Mouse (Mus musculus) forebrain, embryonic 12.5 days (tissue): ENCODE measurements around the gene Xpo5. TPM values are rescaled to one million over a fixed set of nuclear protein-coding genes. Genes with fewer than 3 reads are reported as not detected.

ENCODE experiments used
- ATAC-seq: fragments of 200-750 bp; cut with Nextera tagmentation; 2 replicates; pipeline ENCODE4 v1.8.0; 2017; ENCODE audit warnings: moderate TSS enrichment; ENCODE audit not compliant: low FRiP score
- H3K27ac ChIP-seq: fragments of 300-500 bp; sonication (generic); 2 replicates; pipeline ENCODE4 v1.5.1; 2016; ENCODE audit warnings: mild to moderate bottlenecking
- H3K27me3 ChIP-seq: fragments of 300-500 bp; sonication (generic); 2 replicates; pipeline ENCODE4 v1.6.1; 2016; ENCODE audit warnings: mild to moderate bottlenecking
- H3K36me3 ChIP-seq: fragments of 300-500 bp; sonication (generic); replicated peaks from 2 replicates; pipeline ENCODE4 v1.6.1; 2016; ENCODE audit warnings: mild to moderate bottlenecking
- H3K4me1 ChIP-seq: fragments of 300-500 bp; sonication (generic); 2 replicates; pipeline ENCODE4 v1.6.1; 2016
- H3K4me2 ChIP-seq: fragments of 300-500 bp; sonication (generic); 2 replicates; pipeline ENCODE4 v1.6.1; 2016; ENCODE audit warnings: mild to moderate bottlenecking, moderate library complexity
- H3K4me3 ChIP-seq: fragments of 300-500 bp; sonication (generic); replicated peaks from 2 replicates; pipeline ENCODE4 v1.5.1; 2016; ENCODE audit warnings: mild to moderate bottlenecking
- H3K9ac ChIP-seq: fragments of 300-500 bp; sonication (generic); 2 replicates; pipeline ENCODE4 v1.6.1; 2016; ENCODE audit warnings: mild to moderate bottlenecking
- H3K9me3 ChIP-seq: fragments of 300-500 bp; sonication (generic); 2 replicates; pipeline ENCODE4 v1.6.1; 2016
- WGBS: fragments of 180-500 bp; shearing (Covaris S2); methylation state at CpG from one replicate; pipeline ENCODE4 v1.1.7; 2016; 5-methylcytosine and 5-hydroxymethylcytosine counted together
- polyA plus RNA-seq: library from polyadenylated mRNA; unstranded; fragments of >200 nt; fragmentation: Nextera tagmentation; extraction: Ambion mirVana; gene quantifications from 2 replicates; pipeline ENCODE4 v1.2.1, GENCODE M21; 2016

The Xpo5 gene
- polyA plus RNA-seq: 66.6 and 72.2 TPM in 2 replicates

- H3K27ac ChIP-seq: peak within 1 kb of the TSS; percentile 88
- ATAC-seq: peak; percentile 96
- peak within 1 kb of the TSS; percentile 89 for H3K4me2 ChIP-seq
- no peaks in the 10 kb centered on the region for H3K9me3 ChIP-seq
- WGBS: under 1% methylated on average over 66 of the region's 66 CpGs
- no peaks in the 10 kb centered on the region for H3K27me3 ChIP-seq
- peaks cover 35% of the 10 kb centered on the region for H3K4me1 ChIP-seq
- H3K36me3 ChIP-seq: peaks cover 48% of the 10 kb centered on the region
- H3K4me3 ChIP-seq: peak within 1 kb of the TSS; percentile 94
- peak within 1 kb of the TSS; percentile 86 for H3K9ac ChIP-seq
Measured at GRCm38 (mm10) chr17:46202421-46203071, at the start of gene Xpo5, which contains the start of gene Polh. Xpo5 (plus strand) TSS chr17:46202782. Polh (minus strand) TSS chr17:46202645.

- ATAC-seq: peak; percentile 95
- peak within 1 kb of the TSS; percentile 82 for H3K9ac ChIP-seq
- no peaks in the 10 kb centered on the region for H3K27me3 ChIP-seq
- H3K4me3 ChIP-seq: peak within 1 kb of the TSS; percentile 60
- peaks cover 20% of the 10 kb centered on the region for H3K36me3 ChIP-seq
- 10% methylated on average over 33 of the region's 33 CpGs for WGBS
- peak within 1 kb of the TSS; percentile 92 for H3K4me2 ChIP-seq
- peaks cover 10% of the 10 kb centered on the region for H3K4me1 ChIP-seq
- peak within 1 kb of the TSS; percentile 36 for H3K27ac ChIP-seq
- no peaks in the 10 kb centered on the region for H3K9me3 ChIP-seq
Measured at GRCm38 (mm10) chr17:46152847-46153782, 49.5 kb upstream of the Xpo5 start, which contains the start of gene Mad2l1bp. Mad2l1bp (minus strand) TSS chr17:46153553.

GRCm38 (mm10) chr17:46154336-46154735 lies 48.2 kb upstream of the Xpo5 start:
- H3K27ac ChIP-seq: no peak overlapping the region
- H3K4me2 ChIP-seq: no peak overlapping the region
- no peak overlapping the region for H3K9ac ChIP-seq
- peaks cover 9% of the 10 kb centered on the region; the same call in 1 of the 2 replicates for H3K36me3 ChIP-seq
- H3K9me3 ChIP-seq: no peaks in the 10 kb centered on the region
- ATAC-seq: no peak
- WGBS: 97% methylated on average over 3 of the region's 3 CpGs
- H3K27me3 ChIP-seq: no peaks in the 10 kb centered on the region
- H3K4me3 ChIP-seq: no peak overlapping the region
- peaks cover 10% of the 10 kb centered on the region for H3K4me1 ChIP-seq

- Histone ChIP-seq H3K27ac (no peak overlapping the region), H3K36me3 (peaks cover under 1% of the 10 kb centered on the region; the same call in 1 of the 2 replicates), H3K9ac (no peak overlapping the region), H3K4me2 (no peak overlapping the region), H3K4me3 (no peak overlapping the region), H3K9me3 (no peaks in the 10 kb centered on the region), H3K4me1 (peaks cover 17% of the 10 kb centered on the region), H3K27me3 (no peaks in the 10 kb centered on the region)
- WGBS: 86% methylated on average over 5 of the region's 5 CpGs
- ATAC-seq: no peak
Measured at GRCm38 (mm10) chr17:46156680-46157079, 45.9 kb upstream of the Xpo5 start.

GRCm38 (mm10) chr17:46157131-46157530 lies 45.5 kb upstream of the Xpo5 start:
- H3K27me3 ChIP-seq: no peaks in the 10 kb centered on the region
- H3K27ac ChIP-seq: no peak overlapping the region
- no peaks in the 10 kb centered on the region for H3K9me3 ChIP-seq
- WGBS: 86% methylated on average over 8 of the region's 8 CpGs
- H3K4me2 ChIP-seq: no peak overlapping the region
- H3K4me3 ChIP-seq: no peak overlapping the region
- ATAC-seq: no peak
- H3K4me1 ChIP-seq: peaks cover 22% of the 10 kb centered on the region
- no peak overlapping the region for H3K9ac ChIP-seq
- H3K36me3 ChIP-seq: no peaks in the 10 kb centered on the region

- 74% methylated on average over 2 of the region's 2 CpGs for WGBS
- H3K27ac ChIP-seq: peak overlapping the region; percentile 31; the same call in 1 of the 2 replicates
- no peaks in the 10 kb centered on the region for H3K27me3 ChIP-seq
- ATAC-seq: no peak
- H3K4me3 ChIP-seq: no peak overlapping the region
- H3K4me1 ChIP-seq: peaks cover 22% of the 10 kb centered on the region
- 0 out of 2 replicates have a peak overlapping the region, but pooled peaks have one; percentile 65 for H3K4me2 ChIP-seq
- H3K9me3 ChIP-seq: no peaks in the 10 kb centered on the region
- H3K9ac ChIP-seq: 0 out of 2 replicates have a peak overlapping the region, but pooled peaks have one; percentile 51
- H3K36me3 ChIP-seq: peaks cover 4% of the 10 kb centered on the region
Measured at GRCm38 (mm10) chr17:46159236-46159635, 43.3 kb upstream of the Xpo5 start.

- peak; percentile 70 for ATAC-seq
- H3K36me3 ChIP-seq: peaks cover 13% of the 10 kb centered on the region
- no peaks in the 10 kb centered on the region for H3K9me3 ChIP-seq
- H3K4me2 ChIP-seq: peak overlapping the region; percentile 65
- no peaks in the 10 kb centered on the region for H3K27me3 ChIP-seq
- peak overlapping the region; percentile 84 for H3K27ac ChIP-seq
- peaks cover 22% of the 10 kb centered on the region for H3K4me1 ChIP-seq
- peak overlapping the region; percentile 85 for H3K9ac ChIP-seq
- peak overlapping the region; percentile 81 for H3K4me3 ChIP-seq
- WGBS: under 1% methylated on average over 16 of the region's 16 CpGs
Measured at GRCm38 (mm10) chr17:46160090-46160662, 42.4 kb upstream of the Xpo5 start.

- under 1% methylated on average over 22 of the region's 23 CpGs for WGBS
- Histone ChIP-seq H3K36me3 (peaks cover 19% of the 10 kb centered on the region), H3K4me1 (peaks cover 22% of the 10 kb centered on the region), H3K4me2 (peak within 1 kb of the TSS; percentile 65), H3K27ac (peak within 1 kb of the TSS; percentile 84), H3K4me3 (peak within 1 kb of the TSS; percentile 81), H3K27me3 (no peaks in the 10 kb centered on the region), H3K9me3 (no peaks in the 10 kb centered on the region), H3K9ac (peak within 1 kb of the TSS; percentile 85)
- ATAC-seq: peak; percentile 95
Measured at GRCm38 (mm10) chr17:46160686-46161085, 41.9 kb upstream of the Xpo5 start, which contains the start of gene Gtpbp2. Gtpbp2 (plus strand) TSS chr17:46161032.

- peaks cover 22% of the 10 kb centered on the region for H3K4me1 ChIP-seq
- peak overlapping the region; percentile 81 for H3K4me3 ChIP-seq
- peaks cover 24% of the 10 kb centered on the region for H3K36me3 ChIP-seq
- H3K27me3 ChIP-seq: no peaks in the 10 kb centered on the region
- H3K27ac ChIP-seq: peak overlapping the region; percentile 81
- peak; percentile 37 for ATAC-seq
- no peaks in the 10 kb centered on the region for H3K9me3 ChIP-seq
- peak overlapping the region; percentile 85 for H3K9ac ChIP-seq
- H3K4me2 ChIP-seq: peak overlapping the region; percentile 65
- under 1% methylated on average over 19 of the region's 19 CpGs for WGBS
Measured at GRCm38 (mm10) chr17:46161179-46161578, 41.4 kb upstream of the Xpo5 start.

GRCm38 (mm10) chr17:46161710-46162109 lies 40.9 kb upstream of the Xpo5 start:
- peak overlapping the region; percentile 81 for H3K27ac ChIP-seq
- 52% methylated on average over 9 of the region's 9 CpGs for WGBS

GRCm38 (mm10) chr17:46162551-46162950 lies 40.0 kb upstream of the Xpo5 start:
- WGBS: 93% methylated on average over 7 of the region's 7 CpGs
- no peak overlapping the region for H3K9ac ChIP-seq
- H3K4me1 ChIP-seq: peaks cover 22% of the 10 kb centered on the region
- peaks cover 37% of the 10 kb centered on the region for H3K36me3 ChIP-seq
- H3K27me3 ChIP-seq: no peaks in the 10 kb centered on the region
- ATAC-seq: no peak
- no peak overlapping the region; the same call in 1 of the 2 replicates for H3K4me3 ChIP-seq
- H3K27ac ChIP-seq: no peak overlapping the region
- no peaks in the 10 kb centered on the region for H3K9me3 ChIP-seq
- H3K4me2 ChIP-seq: no peak overlapping the region

More at GRCm38 (mm10) chr17:46161710-46162109, 40.9 kb upstream of the Xpo5 start:
- no peaks in the 10 kb centered on the region for H3K27me3 ChIP-seq
- H3K9me3 ChIP-seq: no peaks in the 10 kb centered on the region
- ATAC-seq: no peak
- peak overlapping the region; percentile 65 for H3K4me2 ChIP-seq
- peak overlapping the region; percentile 81 for H3K4me3 ChIP-seq
- peaks cover 29% of the 10 kb centered on the region for H3K36me3 ChIP-seq
- peak overlapping the region; percentile 85 for H3K9ac ChIP-seq
- peaks cover 22% of the 10 kb centered on the region for H3K4me1 ChIP-seq
